Mouse (Mus musculus) central nervous system, embryonic 18 days (tissue): ENCODE data around the gene Gm17019. TPM values are rescaled to one million over a fixed set of nuclear protein-coding genes. Genes with fewer than 3 reads are reported as not detected.

ENCODE experiments used
- polyA plus RNA-seq: library from polyadenylated mRNA; depleted of rRNA; stranded (reverse); fragments of >200 nt; gene quantifications from 2 replicates; pipeline ENCODE4 v1.2.3, GENCODE M21; 2012; rRNA removed

Gm17019 gene
- not detected in 2 replicates for polyA plus RNA-seq

DNA sequence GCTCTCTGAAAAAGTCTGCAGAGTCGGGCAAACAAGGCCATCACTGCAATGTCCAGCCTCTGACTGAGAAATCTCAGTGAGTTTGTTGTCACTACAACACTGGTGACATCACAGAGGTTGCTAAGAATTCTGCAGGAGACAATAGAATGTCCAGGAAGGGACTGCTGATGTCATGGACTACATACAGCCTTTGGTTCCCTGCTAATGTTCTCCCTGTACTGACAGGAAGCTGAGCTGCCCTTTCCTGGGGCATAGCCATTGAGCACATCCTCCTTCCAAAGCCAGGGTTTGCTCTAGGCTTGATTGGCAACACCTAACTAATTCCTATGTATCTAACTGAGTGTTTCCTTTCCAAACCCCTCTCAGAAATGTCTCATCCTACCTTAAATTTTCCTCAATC lies at the start of gene Gm17019:
Gm17019 (minus strand) TSS at position 101 of the 400 bp plus-strand sequence.

Other genes starting within 250 kb of the Gm17019 start
- gene Gm9758, start 118.1 kb downstream of the Gm17019 start, polyA plus RNA-seq: not detected in 2 replicates
- gene Speer4e, start 94.6 kb downstream of the Gm17019 start, polyA plus RNA-seq: not detected in 2 replicates
- gene Gm10354, start 54.1 kb downstream of the Gm17019 start, polyA plus RNA-seq: not detected in 2 replicates